Mouse (Mus musculus) embryonic facial prominence, embryonic 10.5 days (tissue): ENCODE results near the gene Asxl1. TPM values are rescaled to one million over a fixed set of nuclear protein-coding genes. Genes with fewer than 3 reads are reported as not detected.

Experiments
- DNase-seq: peaks from one replicate; pipeline ENCODE4 v3.0.0-alpha.2; 2017; ENCODE audit warnings: low spot score
- H3K27ac ChIP-seq: fragments of 300-500 bp; sonication (generic); replicated peaks from 2 replicates; pipeline ENCODE4 v1.5.1; 2016; ENCODE audit warnings: mild to moderate bottlenecking
- H3K27me3 ChIP-seq: fragments of 300-500 bp; sonication (generic); replicated peaks from 2 replicates; pipeline ENCODE4 v1.6.1; 2016; ENCODE audit warnings: low read depth, mild to moderate bottlenecking; ENCODE audit not compliant: poor library complexity, severe bottlenecking
- H3K36me3 ChIP-seq: fragments of 300-500 bp; sonication (generic); replicated peaks from 2 replicates; pipeline ENCODE4 v1.6.1; 2016; ENCODE audit warnings: mild to moderate bottlenecking, moderate library complexity
- H3K4me1 ChIP-seq: fragments of 300-500 bp; sonication (generic); 2 replicates; pipeline ENCODE4 v1.6.1; 2016
- H3K4me3 ChIP-seq: fragments of 300-500 bp; sonication (generic); 2 replicates; pipeline ENCODE4 v1.5.1; 2016; ENCODE audit warnings: mild to moderate bottlenecking, moderate library complexity
- H3K9me3 ChIP-seq: fragments of 300-500 bp; sonication (generic); 2 replicates; pipeline ENCODE4 v1.6.1; 2016; ENCODE audit warnings: mild to moderate bottlenecking
- WGBS: fragments of 180-500 bp; shearing (Covaris S2); methylation state at CpG from one replicate; pipeline ENCODE4 v1.1.7; 2016; 5-methylcytosine and 5-hydroxymethylcytosine counted together
- polyA plus RNA-seq: library from polyadenylated mRNA; unstranded; fragments of >200 nt; fragmentation: Nextera tagmentation; extraction: Ambion mirVana; gene quantifications from 2 replicates; pipeline ENCODE4 v1.2.1, GENCODE M21; 2016

Asxl1 gene
- polyA plus RNA-seq, 1 experiment from 2014 or later, result 14.4 TPM

- Histone ChIP-seq H3K27ac (peak overlapping the region; percentile 7), H3K4me1 (peaks cover 67% of the 10 kb centered on the region)
These were observed 77.5 kb downstream of the Asxl1 start for GRCm38 (mm10) chr2:153423113-153423512.

GRCm38 (mm10) chr2:153424557-153424956, 78.9 kb downstream of the Asxl1 start:
- 81% methylated on average over 8 of the region's 8 CpGs for WGBS
- 0 out of 2 replicates have a peak overlapping the region, but pooled peaks have one; percentile 83 for H3K27ac ChIP-seq
- H3K4me3 ChIP-seq, result no peak overlapping the region
- no peaks in the 10 kb centered on the region for H3K9me3 ChIP-seq
- H3K4me1 ChIP-seq, result peaks cover 74% of the 10 kb centered on the region
- peaks cover 84% of the 10 kb centered on the region for H3K36me3 ChIP-seq
- no peaks in the 10 kb centered on the region for H3K27me3 ChIP-seq
- DNase-seq, result no peak

More at GRCm38 (mm10) chr2:153423113-153423512, 77.5 kb downstream of the Asxl1 start:
- no peak for DNase-seq
- no peaks in the 10 kb centered on the region for H3K9me3 ChIP-seq
- peaks cover 84% of the 10 kb centered on the region for H3K36me3 ChIP-seq
- no peak overlapping the region for H3K4me3 ChIP-seq
- H3K27me3 ChIP-seq, result no peaks in the 10 kb centered on the region
- 92% methylated on average over 3 of the region's 3 CpGs for WGBS

- H3K4me1 ChIP-seq, result peaks cover 73% of the 10 kb centered on the region
- H3K27me3 ChIP-seq, result no peaks in the 10 kb centered on the region
- no peak overlapping the region for H3K4me3 ChIP-seq
- DNase-seq, result no peak
- no peaks in the 10 kb centered on the region for H3K9me3 ChIP-seq
- 87% methylated on average over 4 of the region's 4 CpGs for WGBS
- H3K36me3 ChIP-seq, result peaks cover 84% of the 10 kb centered on the region
- peak overlapping the region; percentile 83 for H3K27ac ChIP-seq
These were observed 79.7 kb downstream of the Asxl1 start for GRCm38 (mm10) chr2:153425124-153425844.

GRCm38 (mm10) chr2:153425998-153426670, 80.5 kb downstream of the Asxl1 start:
- H3K4me3 ChIP-seq, result no peak overlapping the region
- peaks cover 76% of the 10 kb centered on the region for H3K4me1 ChIP-seq
- peak overlapping the region; percentile 83 for H3K27ac ChIP-seq
- WGBS, result 39% methylated on average over 9 of the region's 9 CpGs
- peaks cover 84% of the 10 kb centered on the region for H3K36me3 ChIP-seq
- DNase-seq, result peak; percentile 30
- no peaks in the 10 kb centered on the region for H3K9me3 ChIP-seq
- no peaks in the 10 kb centered on the region for H3K27me3 ChIP-seq

- peaks cover 89% of the 10 kb centered on the region for H3K36me3 ChIP-seq
- peak overlapping the region; percentile 83 for H3K27ac ChIP-seq
- no peaks in the 10 kb centered on the region for H3K27me3 ChIP-seq
- WGBS, result 9% methylated on average over 2 of the region's 2 CpGs
- H3K9me3 ChIP-seq, result no peaks in the 10 kb centered on the region
- no peak overlapping the region; the same call in 1 of the 2 replicates for H3K4me3 ChIP-seq
- peaks cover 78% of the 10 kb centered on the region for H3K4me1 ChIP-seq
- DNase-seq, result peak; percentile 53
These were observed 81.3 kb downstream of the Asxl1 start for GRCm38 (mm10) chr2:153426931-153427330.

GRCm38 (mm10) chr2:153428485-153428884, 82.9 kb downstream of the Asxl1 start:
- H3K36me3 ChIP-seq, result peaks cover 91% of the 10 kb centered on the region
- 63% methylated on average over 2 of the region's 2 CpGs for WGBS

GRCm38 (mm10) chr2:153430571-153430970, 84.9 kb downstream of the Asxl1 start:
- no peak for DNase-seq
- WGBS, result 95% methylated on average over 1 of the region's 1 CpGs
- Histone ChIP-seq H3K27ac (no peak overlapping the region), H3K9me3 (no peaks in the 10 kb centered on the region), H3K36me3 (peaks cover 89% of the 10 kb centered on the region), H3K4me1 (peaks cover 81% of the 10 kb centered on the region), H3K27me3 (no peaks in the 10 kb centered on the region), H3K4me3 (no peak overlapping the region)

More at GRCm38 (mm10) chr2:153428485-153428884, 82.9 kb downstream of the Asxl1 start:
- Histone ChIP-seq H3K9me3 (no peaks in the 10 kb centered on the region), H3K4me3 (no peak overlapping the region), H3K27ac (no peak overlapping the region), H3K4me1 (peaks cover 79% of the 10 kb centered on the region), H3K27me3 (no peaks in the 10 kb centered on the region)
- no peak for DNase-seq

- H3K9me3 ChIP-seq, result no peaks in the 10 kb centered on the region
- H3K27ac ChIP-seq, result peak overlapping the region; percentile 27
- WGBS, result 33% methylated on average over 7 of the region's 7 CpGs
- H3K36me3 ChIP-seq, result peaks cover 91% of the 10 kb centered on the region
- no peaks in the 10 kb centered on the region for H3K27me3 ChIP-seq
- no peak for DNase-seq
- peaks cover 81% of the 10 kb centered on the region for H3K4me1 ChIP-seq
- no peak overlapping the region for H3K4me3 ChIP-seq
These were observed 86.9 kb downstream of the Asxl1 start for GRCm38 (mm10) chr2:153432492-153432891.

GRCm38 (mm10) chr2:153433859-153434258, 88.2 kb downstream of the Asxl1 start:
- H3K27me3 ChIP-seq, result no peaks in the 10 kb centered on the region
- peak; percentile 29 for DNase-seq
- H3K27ac ChIP-seq, result peak overlapping the region; percentile 81
- peaks cover 82% of the 10 kb centered on the region for H3K4me1 ChIP-seq
- WGBS, result 65% methylated on average over 3 of the region's 3 CpGs
- peaks cover 82% of the 10 kb centered on the region for H3K36me3 ChIP-seq
- 0 out of 2 replicates have a peak overlapping the region, but pooled peaks have one; percentile 6 for H3K4me3 ChIP-seq
- H3K9me3 ChIP-seq, result no peaks in the 10 kb centered on the region

- no peaks in the 10 kb centered on the region for H3K9me3 ChIP-seq
- peaks cover 70% of the 10 kb centered on the region for H3K36me3 ChIP-seq
- H3K27ac ChIP-seq, result peak overlapping the region; percentile 81
- 13% methylated on average over 9 of the region's 9 CpGs for WGBS
- peak overlapping the region; percentile 25; the same call in 1 of the 2 replicates for H3K4me3 ChIP-seq
- peaks cover 87% of the 10 kb centered on the region for H3K4me1 ChIP-seq
- no peaks in the 10 kb centered on the region for H3K27me3 ChIP-seq
- DNase-seq, result peak; percentile 65
These were observed 89.5 kb downstream of the Asxl1 start for GRCm38 (mm10) chr2:153434880-153435831.

- DNase-seq, result peak; percentile 37
- H3K4me3 ChIP-seq, result peak overlapping the region; percentile 33
- no peaks in the 10 kb centered on the region for H3K9me3 ChIP-seq
- peaks cover 95% of the 10 kb centered on the region for H3K4me1 ChIP-seq
- H3K27ac ChIP-seq, result peak overlapping the region; percentile 81
- no peaks in the 10 kb centered on the region for H3K27me3 ChIP-seq
- peaks cover 53% of the 10 kb centered on the region for H3K36me3 ChIP-seq
- 28% methylated on average over 6 of the region's 6 CpGs for WGBS
These were observed 91.1 kb downstream of the Asxl1 start for GRCm38 (mm10) chr2:153436641-153437305.
